Mouse (Mus musculus): ENCODE results near the gene Fam163a. TPM values are rescaled to one million over a fixed set of nuclear protein-coding genes. Genes with fewer than 3 reads are reported as not detected.
"Not testable (repeated sequence)": the region's sequence is repeated elsewhere in the genome, so short reads cannot be mapped to it uniquely, and the experiment has no call there.

Gene Fam163a
- 3.7 and 4.6 TPM in 2 replicates for polyA plus RNA-seq (2015; fragmentation: Nextera tagmentation; extraction: Ambion mirVana)

GRCm38 (mm10) chr1:156204656-156205131 is at the start of gene Fam163a:
Gene Fam163a, minus strand, starts transcription at chr1:156205026.
- WGBS = 0% methylated on average over 34 of the region's 44 CpGs
- Histone ChIP-seq H3K36me3 (no peaks in the 10 kb centered on the region), H3K9me3 (no peaks in the 10 kb centered on the region), H3K9ac (peak within 1 kb of the TSS; percentile 25), H3K27me3 (peaks cover 49% of the 10 kb centered on the region), H3K27ac (replicated peaks) (no peak within 1 kb of the TSS), H3K4me3 (peak within 1 kb of the TSS; percentile 43), H3K4me2 (peak within 1 kb of the TSS; percentile 71), H3K4me1 (replicated peaks) (peaks cover 20% of the 10 kb centered on the region)
- ATAC-seq (ENCODE audit: low FRiP score, low read depth) = peak; percentile 82

DNA sequence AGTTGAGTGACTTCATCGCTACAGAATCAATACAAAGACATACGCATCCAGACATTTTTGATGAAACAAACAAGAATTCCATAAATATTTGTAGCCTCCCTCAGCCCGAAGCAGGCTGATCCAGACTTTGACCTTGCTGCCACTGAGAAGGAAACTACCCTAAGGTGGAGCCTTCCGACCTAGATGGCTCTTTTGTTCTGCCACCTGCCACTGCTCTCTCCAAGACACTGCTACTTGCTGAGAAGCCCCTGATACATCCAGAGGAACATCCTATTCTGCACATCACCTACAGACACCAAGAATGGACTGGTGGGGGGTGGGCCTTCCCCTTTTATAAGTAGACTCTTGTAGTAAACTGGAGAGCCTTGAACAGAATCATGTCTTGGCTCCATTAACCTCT is 46.3 kb upstream of the Fam163a start:
- not testable (repeated sequence) for ATAC-seq (ENCODE audit: low FRiP score, low read depth); H3K27me3 ChIP-seq; H3K4me1 ChIP-seq (replicated peaks); H3K27ac ChIP-seq (replicated peaks); H3K9me3 ChIP-seq; H3K9ac ChIP-seq; H3K4me3 ChIP-seq; H3K4me2 ChIP-seq; H3K36me3 ChIP-seq
- 88% methylated on average over 4 of the region's 4 CpGs for WGBS

GRCm38 (mm10) chr1:156247893-156248292 is 43.1 kb upstream of the Fam163a start:
- Histone ChIP-seq H3K4me3 (no peak overlapping the region), H3K36me3 (no peaks in the 10 kb centered on the region), H3K4me2 (no peak overlapping the region), H3K9ac (no peak overlapping the region), H3K27me3 (no peaks in the 10 kb centered on the region), H3K9me3 (no peaks in the 10 kb centered on the region), H3K4me1 (replicated peaks) (no peaks in the 10 kb centered on the region), H3K27ac (replicated peaks) (no peak overlapping the region)
- 89% methylated on average over 3 of the region's 3 CpGs for WGBS
- ATAC-seq (ENCODE audit: low FRiP score, low read depth) = no peak

DNA sequence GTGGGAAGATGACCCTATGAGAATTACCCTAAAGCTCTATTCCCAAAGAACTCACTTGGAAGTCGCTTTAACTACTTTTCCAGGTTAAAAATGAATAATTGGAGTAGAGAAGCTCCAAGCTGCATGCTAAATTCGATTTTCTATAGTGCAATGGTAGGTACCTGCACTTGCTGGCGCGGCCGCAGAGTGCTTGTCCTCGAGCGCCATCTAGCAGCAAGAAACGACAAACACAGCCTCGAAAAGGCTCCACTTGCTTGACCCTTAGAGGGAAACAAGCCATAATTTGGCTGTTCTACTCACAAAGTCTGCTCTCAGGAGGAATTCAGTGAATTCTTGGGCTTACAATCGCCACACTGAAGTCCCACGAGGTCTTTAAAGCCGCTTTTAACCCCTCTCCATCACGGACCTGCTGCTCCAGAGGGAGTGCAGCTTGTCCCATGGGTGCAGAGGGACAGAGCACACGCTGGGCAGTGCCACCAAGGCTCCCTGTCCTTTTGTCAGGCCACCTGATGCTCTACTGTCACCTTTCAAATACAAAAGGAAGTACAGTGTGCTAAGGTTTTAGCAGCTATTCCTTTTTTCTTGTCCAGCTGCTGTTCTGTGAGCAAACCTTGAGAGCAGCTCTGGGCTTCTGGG is 37.0 kb upstream of the Fam163a start:
- Histone ChIP-seq H3K27me3 (no peaks in the 10 kb centered on the region), H3K4me2 (no peak overlapping the region), H3K4me1 (replicated peaks) (0 out of 2 replicates have a peak, but pooled peaks cover 3% of the 10 kb centered on the region), H3K36me3 (no peaks in the 10 kb centered on the region), H3K4me3 (no peak overlapping the region), H3K9ac (no peak overlapping the region), H3K9me3 (no peaks in the 10 kb centered on the region), H3K27ac (replicated peaks) (no peak overlapping the region)
- WGBS = 7% methylated on average over 14 of the region's 14 CpGs
- peak; percentile 30; the same call in 1 of the 2 replicates for ATAC-seq (ENCODE audit: low FRiP score, low read depth)

GRCm38 (mm10) chr1:156241035-156241434 is 36.2 kb upstream of the Fam163a start:
- no peak overlapping the region for H3K9ac ChIP-seq
- no peaks in the 10 kb centered on the region for H3K36me3 ChIP-seq
- no peak overlapping the region for H3K27ac ChIP-seq (replicated peaks)
- no peaks in the 10 kb centered on the region for H3K9me3 ChIP-seq
- no peak overlapping the region for H3K4me2 ChIP-seq
- no peak overlapping the region for H3K4me3 ChIP-seq
- peak; percentile 19; the same call in 1 of the 2 replicates for ATAC-seq (ENCODE audit: low FRiP score, low read depth)
- WGBS = 39% methylated on average over 2 of the region's 2 CpGs
- 0 out of 2 replicates have a peak, but pooled peaks cover 3% of the 10 kb centered on the region for H3K4me1 ChIP-seq (replicated peaks)
- no peaks in the 10 kb centered on the region for H3K27me3 ChIP-seq

DNA sequence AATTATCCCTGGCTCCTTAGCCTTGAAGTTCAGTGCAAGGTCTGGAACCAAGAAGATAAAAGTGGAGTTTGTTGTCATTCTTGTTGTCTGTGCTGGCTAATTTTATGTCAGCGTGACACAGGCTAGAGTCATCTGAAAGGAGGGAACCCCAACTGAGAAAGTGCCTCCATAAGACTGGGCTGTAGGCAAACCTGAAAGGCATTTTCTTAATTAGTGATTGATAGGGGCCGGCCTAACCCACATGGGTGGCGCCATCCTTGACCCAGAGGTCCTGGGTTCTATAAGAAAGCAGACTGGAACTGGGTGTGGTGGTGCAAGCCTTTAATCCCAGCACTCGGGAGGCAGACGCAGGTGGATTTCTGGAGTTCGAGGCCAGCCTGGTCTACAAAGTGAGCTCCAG is 26.3 kb upstream of the Fam163a start:
- no peak overlapping the region for H3K4me3 ChIP-seq
- H3K9ac ChIP-seq = no peak overlapping the region
- H3K9me3 ChIP-seq = no peaks in the 10 kb centered on the region
- no peaks in the 10 kb centered on the region for H3K36me3 ChIP-seq
- H3K4me2 ChIP-seq = peak overlapping the region; percentile 24; the same call in 1 of the 2 replicates
- ATAC-seq (ENCODE audit: low FRiP score, low read depth) = no peak
- no peaks in the 10 kb centered on the region for H3K27me3 ChIP-seq
- H3K27ac ChIP-seq (replicated peaks) = no peak overlapping the region
- peaks cover 9% of the 10 kb centered on the region for H3K4me1 ChIP-seq (replicated peaks)
- 83% methylated on average over 6 of the region's 6 CpGs for WGBS

- 34% methylated on average over 9 of the region's 9 CpGs for WGBS
- Histone ChIP-seq H3K9me3 (no peaks in the 10 kb centered on the region), H3K27me3 (no peaks in the 10 kb centered on the region), H3K36me3 (no peaks in the 10 kb centered on the region), H3K4me1 (replicated peaks) (peaks cover 9% of the 10 kb centered on the region), H3K4me3 (no peak overlapping the region), H3K4me2 (peak overlapping the region; percentile 24), H3K9ac (no peak overlapping the region), H3K27ac (replicated peaks) (no peak overlapping the region)
- ATAC-seq (ENCODE audit: low FRiP score, low read depth) = 0 out of 2 replicates have a peak, but pooled peaks have one; percentile 68
These were observed 25.7 kb upstream of the Fam163a start for GRCm38 (mm10) chr1:156230339-156231089.

DNA sequence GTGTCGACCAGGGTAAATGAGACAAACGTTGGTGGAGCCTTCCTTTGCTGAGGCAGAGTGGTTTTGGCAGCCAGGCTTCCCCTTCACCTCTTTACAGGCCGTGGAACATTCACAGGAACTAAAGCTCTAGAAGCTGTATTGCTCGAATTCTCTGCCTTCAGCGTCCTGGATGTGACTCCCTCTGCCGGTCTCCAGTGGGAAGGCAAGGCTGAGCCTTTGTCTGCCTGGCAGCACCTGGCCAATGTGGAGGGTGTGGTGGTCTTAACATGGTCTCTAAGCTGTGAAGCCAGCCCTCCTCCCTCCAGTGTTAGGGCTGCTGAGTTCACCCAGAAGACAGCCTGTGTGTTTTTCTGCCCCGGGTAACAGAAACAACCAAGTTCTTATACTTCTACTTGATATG is 24.6 kb upstream of the Fam163a start:
- 30% methylated on average over 7 of the region's 7 CpGs for WGBS
- ATAC-seq (ENCODE audit: low FRiP score, low read depth) = no peak

GRCm38 (mm10) chr1:156228728-156229127 is 23.9 kb upstream of the Fam163a start:
- Histone ChIP-seq H3K4me1 (replicated peaks) (peaks cover 9% of the 10 kb centered on the region), H3K9ac (no peak overlapping the region), H3K27me3 (no peaks in the 10 kb centered on the region), H3K9me3 (no peaks in the 10 kb centered on the region), H3K4me2 (no peak overlapping the region), H3K27ac (replicated peaks) (no peak overlapping the region), H3K4me3 (no peak overlapping the region), H3K36me3 (no peaks in the 10 kb centered on the region)
- 85% methylated on average over 4 of the region's 4 CpGs for WGBS
- no peak for ATAC-seq (ENCODE audit: low FRiP score, low read depth)

More for the DNA sequence above, 24.6 kb upstream of the Fam163a start:
- Histone ChIP-seq H3K4me2 (no peak overlapping the region), H3K4me3 (no peak overlapping the region), H3K27me3 (no peaks in the 10 kb centered on the region), H3K27ac (replicated peaks) (no peak overlapping the region), H3K4me1 (replicated peaks) (peaks cover 9% of the 10 kb centered on the region), H3K9ac (no peak overlapping the region), H3K9me3 (no peaks in the 10 kb centered on the region), H3K36me3 (no peaks in the 10 kb centered on the region)

DNA sequence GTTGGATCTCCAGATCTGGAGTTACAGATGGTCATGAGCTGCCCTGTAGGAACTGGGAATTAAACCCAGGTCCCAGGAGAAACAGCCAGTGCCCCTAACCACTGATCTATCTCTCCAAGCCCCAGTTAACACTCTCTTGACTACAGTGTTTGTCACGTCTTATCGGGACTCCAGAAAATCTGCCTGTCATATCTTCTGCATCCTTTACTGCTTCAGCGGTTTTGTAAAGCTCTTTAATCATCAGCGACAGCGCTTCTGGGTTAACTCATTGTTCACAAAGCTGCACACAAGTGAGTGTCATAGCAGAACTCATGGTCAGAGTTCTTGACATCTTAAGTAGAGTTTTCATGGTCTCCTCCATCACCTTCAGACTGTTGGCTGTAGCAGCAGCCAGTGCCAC is 22.1 kb upstream of the Fam163a start:
- no peak for ATAC-seq (ENCODE audit: low FRiP score, low read depth)
- Histone ChIP-seq H3K27me3 (no peaks in the 10 kb centered on the region), H3K4me2 (no peak overlapping the region), H3K9ac (no peak overlapping the region), H3K27ac (replicated peaks) (no peak overlapping the region), H3K9me3 (no peaks in the 10 kb centered on the region), H3K36me3 (no peaks in the 10 kb centered on the region), H3K4me3 (no peak overlapping the region), H3K4me1 (replicated peaks) (peaks cover 23% of the 10 kb centered on the region)
- 61% methylated on average over 5 of the region's 5 CpGs for WGBS

DNA sequence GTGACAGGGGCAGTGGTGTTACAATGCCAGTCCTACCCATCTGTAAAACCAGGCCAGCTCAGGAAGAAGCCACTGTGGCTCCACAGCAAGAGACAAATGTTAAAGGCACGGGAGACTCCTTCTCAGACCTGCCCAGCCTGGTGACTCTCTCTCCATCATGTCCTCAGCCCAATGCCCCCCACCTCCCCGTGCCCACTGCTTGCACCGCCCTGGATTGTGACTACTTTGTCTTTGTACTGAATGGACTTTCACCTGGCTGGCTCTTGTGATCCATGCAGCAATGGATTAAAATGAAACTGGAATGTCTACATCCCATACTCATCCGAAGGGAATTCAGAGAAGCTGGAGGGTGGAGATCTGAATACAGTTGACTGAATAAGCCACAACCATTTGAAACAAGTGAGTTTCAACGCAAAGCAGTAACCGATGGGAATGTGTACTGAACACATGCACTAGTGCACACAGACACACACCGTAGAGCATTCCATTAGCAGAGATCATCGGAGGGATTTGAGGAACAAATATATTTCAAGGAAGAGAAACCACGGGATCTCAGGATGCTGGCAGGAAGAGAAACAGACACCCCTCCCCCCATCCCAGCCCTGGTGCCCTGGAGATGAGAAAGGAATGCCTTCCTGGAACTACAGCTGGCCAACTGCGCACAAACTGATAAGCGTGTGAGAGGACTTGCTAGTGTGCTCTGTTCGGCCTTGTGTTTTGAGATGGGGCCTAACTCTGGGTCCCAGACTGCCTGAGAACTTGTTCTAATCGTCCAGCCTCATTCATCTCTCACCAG is 17.6 kb upstream of the Fam163a start:
- no peak overlapping the region for H3K4me2 ChIP-seq
- H3K27ac ChIP-seq (replicated peaks) = no peak overlapping the region
- WGBS = 36% methylated on average over 13 of the region's 13 CpGs
- ATAC-seq (ENCODE audit: low FRiP score, low read depth) = no peak
- H3K4me3 ChIP-seq = no peak overlapping the region
- no peak overlapping the region for H3K9ac ChIP-seq
- H3K9me3 ChIP-seq = no peaks in the 10 kb centered on the region
- H3K36me3 ChIP-seq = no peaks in the 10 kb centered on the region
- peaks cover 24% of the 10 kb centered on the region for H3K4me1 ChIP-seq (replicated peaks)
- no peaks in the 10 kb centered on the region for H3K27me3 ChIP-seq

- H3K4me1 ChIP-seq (replicated peaks) = peaks cover 24% of the 10 kb centered on the region
- ATAC-seq (ENCODE audit: low FRiP score, low read depth) = no peak
- no peak overlapping the region for H3K4me3 ChIP-seq
- no peak overlapping the region for H3K4me2 ChIP-seq
- H3K9ac ChIP-seq = no peak overlapping the region
- no peaks in the 10 kb centered on the region for H3K9me3 ChIP-seq
- no peaks in the 10 kb centered on the region for H3K27me3 ChIP-seq
- no peak overlapping the region for H3K27ac ChIP-seq (replicated peaks)
- WGBS = 29% methylated on average over 2 of the region's 2 CpGs
- no peaks in the 10 kb centered on the region for H3K36me3 ChIP-seq
These were observed 16.5 kb upstream of the Fam163a start for GRCm38 (mm10) chr1:156221327-156221726.
